Mouse (Mus musculus): ENCODE results near the gene Cd274.

The Cd274 gene

DNA sequence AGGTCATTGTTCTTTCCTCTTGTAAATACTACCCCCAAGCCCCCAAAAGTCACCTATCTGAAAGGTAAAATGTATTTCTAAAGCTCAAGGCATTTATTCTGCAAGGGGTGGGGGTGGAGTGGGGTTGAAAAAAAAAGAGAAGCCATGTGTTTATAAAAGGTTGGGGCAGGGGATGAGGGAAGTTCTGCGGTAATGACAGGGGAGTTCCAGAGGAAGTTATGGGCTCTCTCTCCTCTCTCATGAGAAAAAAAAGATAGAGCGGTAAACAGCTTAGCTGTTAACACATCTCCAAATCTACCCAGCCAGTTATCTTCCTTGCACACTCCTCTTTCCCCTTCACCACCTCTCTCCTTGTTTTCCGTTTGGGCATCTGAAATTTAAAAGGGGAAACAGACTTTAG lies 63.7 kb downstream of the Cd274 start:
- DNase-seq (ENCODE audit: low spot score) = no peak

DNA sequence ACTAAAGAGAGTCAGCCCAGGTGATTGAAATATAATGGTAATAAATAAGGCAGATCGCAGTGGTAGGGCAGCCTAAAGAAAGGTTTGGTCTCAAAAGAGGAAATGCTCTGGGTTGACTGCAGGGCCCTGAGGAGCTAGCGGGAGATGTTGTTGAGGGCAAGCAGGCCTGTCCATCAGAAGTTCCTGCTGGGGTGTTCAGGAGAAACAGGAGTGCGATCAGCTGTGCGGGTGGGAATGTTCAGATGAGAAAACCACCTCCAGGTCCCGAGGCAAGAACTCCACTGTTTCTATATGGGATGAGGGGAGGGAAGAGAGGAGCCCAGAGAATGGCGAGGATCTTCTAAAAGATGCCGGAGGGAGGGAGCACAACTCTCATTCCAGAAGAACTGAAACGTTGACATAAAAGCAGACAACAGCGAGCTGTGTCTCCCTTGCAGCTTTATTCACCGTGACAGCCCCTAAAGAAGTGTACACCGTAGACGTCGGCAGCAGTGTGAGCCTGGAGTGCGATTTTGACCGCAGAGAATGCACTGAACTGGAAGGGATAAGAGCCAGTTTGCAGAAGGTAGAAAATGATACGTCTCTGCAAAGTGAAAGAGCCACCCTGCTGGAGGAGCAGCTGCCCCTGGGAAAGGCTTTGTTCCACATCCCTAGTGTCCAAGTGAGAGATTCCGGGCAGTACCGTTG lies 69.7 kb downstream of the Cd274 start:
- DNase-seq (ENCODE audit: low spot score) = no peak

Data from yolk sac, embryonic 10.5 days (tissue).